Mouse (Mus musculus): ENCODE measurements around the gene Mbtd1.

DNA sequence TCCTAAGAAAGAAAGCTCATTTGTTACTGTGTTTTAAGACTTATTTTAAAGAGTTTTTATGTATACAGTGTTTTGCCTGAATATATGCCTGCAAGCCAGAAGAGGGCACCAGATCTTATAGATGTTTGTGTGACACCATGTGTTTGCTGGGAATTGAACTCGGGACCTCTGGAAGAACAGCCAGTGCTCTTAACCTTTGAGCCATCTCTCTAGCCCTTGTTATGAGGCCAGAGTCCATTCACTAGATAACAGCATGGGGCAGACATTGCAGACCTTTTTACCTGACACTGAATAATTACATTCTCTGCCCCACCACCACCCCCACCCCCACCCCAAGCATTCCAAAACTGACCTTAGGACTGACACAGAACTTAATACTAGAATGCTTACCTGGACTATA is 64.4 kb downstream of the Mbtd1 start:
- TF ChIP-seq CTCF (IDR thresholded peaks at IDR 0.05; ENCODE audit: extremely low read depth, insufficient read depth, insufficient read length, insufficient replicate concordance), result no peak
- TF ChIP-seq POLR2A (IDR thresholded peaks at IDR 0.05; ENCODE audit: low read depth, low read length), result no peak

All from spleen, adult 2 months (tissue).